Mouse (Mus musculus) megakaryocyte, embryonic 14.5 days (primary cell): ENCODE results near the gene Gm45902. TPM values are rescaled to one million over a fixed set of nuclear protein-coding genes. Genes with fewer than 3 reads are reported as not detected.

Source experiments
- H3K27me3 ChIP-seq: replicated peaks from 2 replicates; pipeline ENCODE3; 2012; ENCODE audit warnings: inconsistent platforms
- H3K36me3 ChIP-seq: replicated peaks from 2 replicates; pipeline ENCODE3; 2012; ENCODE audit warnings: low read length, inconsistent platforms, mixed read lengths
- H3K4me1 ChIP-seq: 2 replicates; pipeline ENCODE4 v1.6.1; 2012; ENCODE audit warnings: inconsistent platforms
- H3K4me3 ChIP-seq: replicated peaks from 2 replicates; pipeline ENCODE3; 2012; ENCODE audit warnings: moderate library complexity, mild to moderate bottlenecking, inconsistent platforms
- H3K9me3 ChIP-seq: 2 replicates; pipeline ENCODE4 v1.6.1; 2012; ENCODE audit warnings: inconsistent platforms
- FLI1 ChIP-seq: IDR thresholded peaks from 2 replicates; pipeline ENCODE4 v1.6.1; 2012; ENCODE audit warnings: low read length, inconsistent platforms, mixed read lengths
- GATA1 ChIP-seq: IDR thresholded peaks from 3 replicates; pipeline ENCODE4 v1.6.1; 2012; ENCODE audit warnings: mixed read lengths, low read length, inconsistent platforms, borderline replicate concordance
- polyA plus RNA-seq: library from polyadenylated mRNA; stranded (reverse); fragments of >175 nt; gene quantifications from 2 replicates; pipeline ENCODE4 v1.2.3, GENCODE M21; 2012; ENCODE audit warnings: low replicate concordance; ENCODE audit not compliant: insufficient read depth

Gene Gm45902
- 0.22 TPM in 1 of 2 replicates, not detected in the other for polyA plus RNA-seq

- H3K4me1 ChIP-seq: peaks cover 33% of the 10 kb centered on the region
- peaks cover 35% of the 10 kb centered on the region for H3K36me3 ChIP-seq
- H3K27me3 ChIP-seq: no peaks in the 10 kb centered on the region
- H3K4me3 ChIP-seq: peak within 1 kb of the TSS; percentile 96
- TF ChIP-seq GATA1: no peak
- peak; percentile 72 for TF ChIP-seq FLI1
- H3K9me3 ChIP-seq: no peaks in the 10 kb centered on the region
Observed at GRCm38 (mm10) chr2:3512552-3513454, at the start of gene Gm45902, which contains the start of the genes Hspa14 and Cdnf. Gene Gm45902, minus strand, starts transcription at chr2:3512790. Gene Hspa14, minus strand, starts transcription at chr2:3512814. Gene Cdnf, plus strand, starts transcription at chr2:3513030.

- TF ChIP-seq GATA1 (no peak), FLI1 (no peak)
- Histone ChIP-seq H3K36me3 (no peaks in the 10 kb centered on the region), H3K4me3 (no peak overlapping the region), H3K9me3 (no peaks in the 10 kb centered on the region), H3K27me3 (no peaks in the 10 kb centered on the region), H3K4me1 (peaks cover 10% of the 10 kb centered on the region)
Observed at GRCm38 (mm10) chr2:3546588-3546987, 34.0 kb upstream of the Gm45902 start.

DNA sequence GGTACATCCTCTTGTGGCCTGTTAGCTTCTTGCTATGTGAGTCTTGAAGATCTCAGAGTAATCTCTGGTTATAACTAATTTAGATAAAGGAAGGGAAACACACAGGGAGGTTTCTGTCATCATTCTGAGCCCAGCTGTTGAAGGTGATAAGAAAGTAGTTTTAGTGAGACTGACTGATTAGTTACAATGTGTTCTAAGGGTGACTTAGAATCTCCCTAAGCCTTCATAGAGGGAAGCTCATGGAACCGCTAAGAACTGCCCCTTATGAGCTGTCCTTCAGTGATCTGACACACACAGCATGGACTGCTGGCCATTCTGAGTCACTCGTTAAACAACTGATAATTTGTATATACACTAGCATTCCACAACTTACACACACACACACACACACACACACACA lies 33.5 kb upstream of the Gm45902 start:
- Histone ChIP-seq H3K27me3 (no peaks in the 10 kb centered on the region), H3K4me3 (no peak overlapping the region), H3K4me1 (peaks cover 10% of the 10 kb centered on the region), H3K9me3 (no peaks in the 10 kb centered on the region), H3K36me3 (no peaks in the 10 kb centered on the region)
- TF ChIP-seq GATA1 (no peak), FLI1 (no peak)

DNA sequence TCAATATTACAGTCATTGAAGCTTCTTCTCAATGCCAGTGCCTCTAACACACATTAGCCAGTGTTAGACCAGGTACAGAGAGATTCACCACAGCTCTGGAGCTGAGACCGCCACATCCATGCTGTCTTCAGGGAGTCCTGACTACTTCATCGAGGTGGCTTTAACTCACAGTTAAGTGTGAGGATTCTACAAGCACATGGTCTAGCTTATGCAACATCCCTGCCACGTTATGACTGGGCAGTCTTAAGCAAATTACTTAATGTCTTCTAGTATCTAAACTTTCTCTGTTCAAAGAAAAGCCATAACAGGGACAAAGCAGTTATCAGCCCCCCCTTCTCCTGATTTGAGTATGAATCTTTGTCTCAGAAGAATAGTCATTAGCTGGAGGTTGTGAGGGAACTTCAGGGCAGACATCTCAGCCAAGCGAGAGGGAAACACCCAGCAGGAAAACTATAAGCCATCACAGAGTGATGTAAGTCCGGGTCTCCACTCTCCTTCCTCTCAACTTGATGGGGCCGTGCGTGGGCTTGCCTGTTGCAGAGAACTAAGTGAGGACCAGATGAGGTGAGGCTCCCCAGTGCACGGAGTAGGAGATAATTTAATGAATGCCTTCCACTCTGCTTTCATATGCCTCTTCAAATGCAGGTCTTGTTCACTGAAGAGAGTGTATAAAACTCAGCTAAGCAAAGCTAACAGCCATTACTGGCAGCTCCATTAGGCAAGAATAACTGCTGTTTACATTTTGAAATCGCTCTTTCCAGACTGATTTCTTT lies 28.9 kb upstream of the Gm45902 start:
- Histone ChIP-seq H3K36me3 (no peaks in the 10 kb centered on the region), H3K9me3 (no peaks in the 10 kb centered on the region), H3K27me3 (no peaks in the 10 kb centered on the region), H3K4me3 (no peak overlapping the region), H3K4me1 (peaks cover 8% of the 10 kb centered on the region)
- TF ChIP-seq GATA1: no peak
- no peak for TF ChIP-seq FLI1

DNA sequence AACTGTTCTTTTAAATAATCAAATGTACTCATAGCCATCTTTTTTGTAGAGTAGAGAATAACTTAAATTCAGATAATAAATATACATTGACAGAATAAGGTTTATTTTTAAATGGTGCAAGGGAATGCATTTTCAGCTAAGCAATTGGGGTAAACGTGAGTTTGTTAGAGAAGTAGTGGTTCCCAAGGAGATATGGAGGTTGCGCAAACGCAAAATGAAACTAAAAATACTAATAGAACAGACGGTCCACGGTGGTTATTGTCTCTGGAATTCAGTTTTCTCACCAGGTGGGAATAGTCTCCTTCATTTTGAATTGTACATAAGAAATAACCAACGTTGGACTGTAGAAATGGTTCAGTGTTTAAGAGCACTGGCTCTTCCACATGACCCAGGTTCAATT lies 13.7 kb upstream of the Gm45902 start:
- H3K4me1 ChIP-seq: peaks cover 6% of the 10 kb centered on the region; the same call in 1 of the 2 replicates
- no peak for TF ChIP-seq GATA1
- TF ChIP-seq FLI1: no peak
- peaks cover 4% of the 10 kb centered on the region for H3K9me3 ChIP-seq
- peaks cover 6% of the 10 kb centered on the region for H3K27me3 ChIP-seq
- no peaks in the 10 kb centered on the region for H3K36me3 ChIP-seq
- no peak overlapping the region for H3K4me3 ChIP-seq

GRCm38 (mm10) chr2:3522558-3522957 lies 10.0 kb upstream of the Gm45902 start:
- Histone ChIP-seq H3K4me3 (no peak overlapping the region), H3K4me1 (peaks cover 12% of the 10 kb centered on the region), H3K36me3 (no peaks in the 10 kb centered on the region), H3K9me3 (no peaks in the 10 kb centered on the region), H3K27me3 (no peaks in the 10 kb centered on the region)
- TF ChIP-seq FLI1 (no peak), GATA1 (no peak)

GRCm38 (mm10) chr2:3512076-3512475 lies 514 bp downstream of the Gm45902 start:
- peaks cover 39% of the 10 kb centered on the region for H3K36me3 ChIP-seq
- H3K9me3 ChIP-seq: no peaks in the 10 kb centered on the region
- no peak for TF ChIP-seq GATA1
- no peak for TF ChIP-seq FLI1
- peak overlapping the region; percentile 96 for H3K4me3 ChIP-seq
- H3K4me1 ChIP-seq: peaks cover 33% of the 10 kb centered on the region
- no peaks in the 10 kb centered on the region for H3K27me3 ChIP-seq

GRCm38 (mm10) chr2:3500886-3501285 lies 11.7 kb downstream of the Gm45902 start:
- peaks cover 93% of the 10 kb centered on the region for H3K36me3 ChIP-seq
- H3K4me3 ChIP-seq: no peak overlapping the region
- H3K9me3 ChIP-seq: no peaks in the 10 kb centered on the region
- no peaks in the 10 kb centered on the region for H3K27me3 ChIP-seq
- TF ChIP-seq GATA1: no peak
- TF ChIP-seq FLI1: no peak
- H3K4me1 ChIP-seq: peaks cover 15% of the 10 kb centered on the region

DNA sequence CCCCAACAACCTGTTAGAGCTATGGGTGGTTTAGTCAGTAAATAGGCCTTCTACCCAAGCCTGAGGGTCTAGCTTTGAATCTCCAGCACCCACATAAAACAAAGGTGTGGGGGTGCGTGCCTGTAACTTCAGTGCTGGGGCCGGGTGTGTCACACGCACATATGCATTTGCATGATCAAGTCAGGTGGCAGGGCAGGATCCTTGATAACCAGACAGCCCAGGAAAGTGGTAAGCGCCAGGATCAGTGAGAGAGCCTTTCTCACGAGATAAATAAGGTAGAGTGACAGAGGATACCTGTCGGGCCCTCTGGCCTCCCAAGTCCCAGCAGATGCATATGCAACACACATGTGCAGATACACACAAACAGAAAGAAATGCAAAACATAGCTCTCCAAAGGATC lies 13.0 kb downstream of the Gm45902 start:
- TF ChIP-seq FLI1 (no peak), GATA1 (no peak)
- H3K4me1 ChIP-seq: peaks cover 11% of the 10 kb centered on the region

More for the DNA sequence above, 13.0 kb downstream of the Gm45902 start:
- Histone ChIP-seq H3K9me3 (no peaks in the 10 kb centered on the region), H3K36me3 (peaks cover 92% of the 10 kb centered on the region), H3K4me3 (no peak overlapping the region), H3K27me3 (no peaks in the 10 kb centered on the region)
